Mouse (Mus musculus) forebrain, embryonic 13.5 days (tissue): Measurements from ENCODE around the gene 4930548H24Rik. TPM values are rescaled to one million over a fixed set of nuclear protein-coding genes. Genes with fewer than 3 reads are reported as not detected.

Experiments
- polyA plus RNA-seq: library from polyadenylated mRNA; unstranded; fragments of >200 nt; fragmentation: Nextera tagmentation; extraction: Ambion mirVana; gene quantifications from 2 replicates; pipeline ENCODE4 v1.2.1, GENCODE M21; 2015

4930548H24Rik gene
- polyA plus RNA-seq, 1 experiment from 2014 or later = 0.18 TPM

Other genes with a start within 250 kb of the 4930548H24Rik start
- gene Nrbp1, start 244.9 kb upstream of the 4930548H24Rik start, polyA plus RNA-seq = 137 and 145 TPM in 2 replicates
- 0.44 TPM in 1 of 2 replicates, not detected in the other for gene Gm9970, start 244.5 kb upstream of the 4930548H24Rik start, polyA plus RNA-seq
- 2.3 and 3.6 TPM in 2 replicates for gene Krtcap3, start 234.0 kb upstream of the 4930548H24Rik start, polyA plus RNA-seq
- gene Ift172, start 194.6 kb upstream of the 4930548H24Rik start, polyA plus RNA-seq = 29.6 and 38.5 TPM in 2 replicates
- gene Fndc4, start 189.7 kb upstream of the 4930548H24Rik start, polyA plus RNA-seq = 62.1 and 66.7 TPM in 2 replicates
- 0.12 and 0.16 TPM in 2 replicates for gene Gckr, start 188.3 kb upstream of the 4930548H24Rik start, polyA plus RNA-seq
- gene Zfp512, start 33.3 kb upstream of the 4930548H24Rik start, polyA plus RNA-seq = 94.8 and 106 TPM in 2 replicates
- gene Gpn1, start 9.0 kb downstream of the 4930548H24Rik start, polyA plus RNA-seq = 75.4 and 89.8 TPM in 2 replicates
- gene Slc4a1ap, start 41.3 kb downstream of the 4930548H24Rik start, polyA plus RNA-seq = 33.8 and 34.4 TPM in 2 replicates
- 28.2 and 32.4 TPM in 2 replicates for gene Supt7l, start 42.1 kb downstream of the 4930548H24Rik start, polyA plus RNA-seq
- gene Mrpl33, start 111.2 kb downstream of the 4930548H24Rik start, polyA plus RNA-seq = 239 and 254 TPM in 2 replicates
- 2.1 and 2.5 TPM in 2 replicates for gene Rbks, start 211.9 kb downstream of the 4930548H24Rik start, polyA plus RNA-seq
- 53.5 and 54.6 TPM in 2 replicates for gene Babam2, start 211.9 kb downstream of the 4930548H24Rik start, polyA plus RNA-seq